Comparison of ENCODE assay signal across 25 mouse cellular contexts in genomic region chr15:31647225-31647624, GRCm38 (mm10). TPM values are rescaled to one million over a fixed set of nuclear protein-coding genes. Genes with fewer than 3 reads are reported as not detected.
A peak's percentile ranks its signal among the peaks of the same experiment; 100 is the strongest.
DNase-seq lines count a peak whose midpoint lies in the region; ATAC-seq and TF ChIP-seq lines count a peak whose summit lies in the region.
"Had no signal": no experiment of that assay in that cellular context is flagged by ENCODE, and none has a peak within 500 bp of the region (broad histone marks: within the 10 kb centered on the region; RNA-seq: fewer than 3 reads in every experiment).

No protein-coding gene starts in this region.

- H3K27me3 ChIP-seq in kidney, postnatal 0 days (ENCODE audit: insufficient read depth, low read length) = no peaks in the 10 kb centered on the region
- no peaks in the 10 kb centered on the region for H3K27me3 ChIP-seq in kidney, adult 2 months (replicated peaks; ENCODE audit: control insufficient read depth, insufficient read depth, low read length)
- H3K27me3 ChIP-seq: embryonic facial prominence, embryonic 13.5 days; forebrain, embryonic 12.5 days; forebrain, embryonic 15.5 days; hindbrain, embryonic 13.5 days had no signal

- ATAC-seq in kidney, postnatal 0 days (replicated peaks; ENCODE audit: low FRiP score, low read depth) = no peak
- ATAC-seq: CD4-positive, CD25-positive, alpha-beta regulatory T cell, adult 4 months; forebrain, embryonic 15.5 days; hindbrain, embryonic 16.5 days had no signal

- H3K9me3 ChIP-seq in kidney, postnatal 0 days (replicated peaks; ENCODE audit: low read length) = no peaks in the 10 kb centered on the region
- H3K9me3 ChIP-seq: embryonic facial prominence, embryonic 10.5 days; embryonic facial prominence, embryonic 13.5 days; forebrain, embryonic 12.5 days; forebrain, embryonic 15.5 days; hindbrain, embryonic 10.5 days; hindbrain, embryonic 13.5 days had no signal

- no peaks in the 10 kb centered on the region for H3K36me3 ChIP-seq in kidney, postnatal 0 days (ENCODE audit: insufficient read depth, low read length)
- H3K36me3 ChIP-seq in kidney, adult 2 months (ENCODE audit: control insufficient read depth, insufficient read depth, low read length) = no peaks in the 10 kb centered on the region
- H3K36me3 ChIP-seq: embryonic facial prominence, embryonic 10.5 days; embryonic facial prominence, embryonic 13.5 days; forebrain, embryonic 12.5 days; forebrain, embryonic 15.5 days; hindbrain, embryonic 10.5 days; hindbrain, embryonic 13.5 days had no signal

- H3K9ac ChIP-seq in kidney, postnatal 0 days (ENCODE audit: low read depth, low read length) = no peak overlapping the region
- H3K9ac ChIP-seq: embryonic facial prominence, embryonic 13.5 days; forebrain, embryonic 12.5 days; forebrain, embryonic 15.5 days; hindbrain, embryonic 13.5 days had no signal

- TF ChIP-seq CTCF in kidney, postnatal 0 days (IDR thresholded peaks at IDR 0.05; ENCODE audit: low read depth) = no peak
- TF ChIP-seq CTCF in kidney, adult 2 months (conservative IDR thresholded peaks at IDR 0.05; ENCODE audit: insufficient read depth, insufficient read length, low read depth, low read length) = no peak

- WGBS in kidney, postnatal 0 days = 67% methylated on average over 6 of the region's 6 CpGs
- WGBS in kidney, adult 2 months = 72% methylated on average over 6 of the region's 6 CpGs

- H3K4me2 ChIP-seq in kidney, postnatal 0 days (ENCODE audit: low read length) = no peak overlapping the region
- H3K4me2 ChIP-seq: embryonic facial prominence, embryonic 13.5 days; forebrain, embryonic 12.5 days; forebrain, embryonic 15.5 days; heart, embryonic 11.5 days; hindbrain, embryonic 13.5 days had no signal

- peak overlapping the region; percentile 66 for H3K27ac ChIP-seq in kidney, postnatal 0 days
- no peak overlapping the region for H3K27ac ChIP-seq in kidney, adult 2 months (ENCODE audit: insufficient read depth, low read depth, low read length)
- H3K27ac ChIP-seq: embryonic facial prominence, embryonic 10.5 days; embryonic facial prominence, embryonic 13.5 days; forebrain, embryonic 12.5 days; forebrain, embryonic 15.5 days; heart, adult 2 months; hindbrain, embryonic 10.5 days; hindbrain, embryonic 13.5 days had no signal

- H3K4me1 ChIP-seq in kidney, postnatal 0 days (replicated peaks; ENCODE audit: insufficient read depth, low read length) = no peaks in the 10 kb centered on the region
- H3K4me1 ChIP-seq in kidney, adult 2 months (ENCODE audit: control insufficient read depth, insufficient read depth, low read length) = no peaks in the 10 kb centered on the region
- H3K4me1 ChIP-seq: embryonic facial prominence, embryonic 10.5 days; embryonic facial prominence, embryonic 13.5 days; forebrain, embryonic 12.5 days; forebrain, embryonic 15.5 days; hindbrain, embryonic 10.5 days; hindbrain, embryonic 13.5 days had no signal

- no peak overlapping the region for H3K4me3 ChIP-seq in kidney, postnatal 0 days (replicated peaks; ENCODE audit: low read depth, low read length)
- H3K4me3 ChIP-seq in kidney, adult 2 months (ENCODE audit: insufficient read depth, low read depth, low read length) = no peak overlapping the region
- H3K4me3 ChIP-seq: embryonic facial prominence, embryonic 10.5 days; embryonic facial prominence, embryonic 13.5 days; erythroblast, embryonic 14.5 days; forebrain, embryonic 12.5 days; forebrain, embryonic 15.5 days; heart, adult 2 months; hindbrain, embryonic 10.5 days; hindbrain, embryonic 13.5 days had no signal

- TF ChIP-seq POLR2A in kidney, adult 2 months (IDR thresholded peaks at IDR 0.05; ENCODE audit: low read depth, low read length) = no peak

- DNase-seq in heart, postnatal 4 days = peak; percentile 17
- no peak for DNase-seq in heart, postnatal 36 days
- DNase-seq in kidney, postnatal 0 days (ENCODE audit: low spot score) = peak; percentile 67
- DNase-seq in kidney, adult 2 months = no peak
- peak; percentile 56 to 60 for DNase-seq in kidney, postnatal 4 days
- no peak for DNase-seq in kidney, adult 8-10 months
- DNase-seq: adrenal gland, adult 2 months; adrenal gland, postnatal 14 days; cerebellum, adult 11-12 months; cerebellum, adult 8-10 months; cerebellum, postnatal 10 days; cerebellum, postnatal 36 days; embryo, embryonic 11 days; gastrocnemius, postnatal 25 days; heart, adult 2 months had no signal

- intact Hi-C loops in heart, postnatal 36 days (cut with DNase I) = no loop called here

RNA-seq across cellular contexts. Expression of gene Fam173b, which starts 45.6 kb away (rescaled TPM):
- total RNA-seq in heart, postnatal 4 days (2021) = 10 to 100 TPM; 17.1 to 18.6 TPM
- total RNA-seq in heart, postnatal 36 days (2021) = 10 to 100 TPM; 15.3 to 20.4 TPM
- polyA plus RNA-seq in kidney, postnatal 0 days (2015; fragmentation: Nextera tagmentation; extraction: Ambion mirVana) = 14.6 and 15.5 TPM in 2 replicates
- 10.8 and 13.6 TPM in 2 replicates for polyA plus RNA-seq in kidney, adult 2 months (2012; rRNA removed)

RNA-seq across cellular contexts. Expression of gene Cct5, which starts 45.6 kb away (rescaled TPM):
- total RNA-seq in heart, postnatal 4 days (2021) = 100 to 1,000 TPM; 211 to 213 TPM
- 100 to 1,000 TPM; 148 to 149 TPM for total RNA-seq in heart, postnatal 36 days (2021)
- 429 and 450 TPM in 2 replicates for polyA plus RNA-seq in kidney, postnatal 0 days (2015; fragmentation: Nextera tagmentation; extraction: Ambion mirVana)
- polyA plus RNA-seq in kidney, adult 2 months (2012; rRNA removed) = 87.3 and 102 TPM in 2 replicates

Comparison
In these comparisons a context has a peak if more than half of its experiments do, and no peak if none do; other contexts are left out.
1. DNase-seq: peak in heart, postnatal 4 days (single experiment), kidney, postnatal 0 days (single experiment) and kidney, postnatal 4 days (2 of 2); none in heart, postnatal 36 days (0 of 2), kidney, adult 2 months (single experiment) and kidney, adult 8-10 months (0 of 2).